Mouse (Mus musculus) heart, embryonic 11.5 days (tissue): ENCODE measurements around the gene Krtap26-1. TPM values are rescaled to one million over a fixed set of nuclear protein-coding genes. Genes with fewer than 3 reads are reported as not detected.

Source experiments
- ATAC-seq: fragments of 200-750 bp; cut with Nextera tagmentation; replicated peaks from 2 replicates; pipeline ENCODE4 v1.8.0; 2017; ENCODE audit warnings: moderate library complexity; ENCODE audit not compliant: insufficient number of reproducible peaks, low FRiP score, low TSS enrichment
- H3K27ac ChIP-seq: fragments of 300-500 bp; sonication (generic); 2 replicates; pipeline ENCODE4 v1.5.1; 2014; ENCODE audit warnings: mild to moderate bottlenecking, low read depth, low read length
- H3K27me3 ChIP-seq: fragments of 300-500 bp; sonication (generic); 2 replicates; pipeline ENCODE4 v1.6.1; 2014; ENCODE audit warnings: mild to moderate bottlenecking, low read length, mixed read lengths; ENCODE audit not compliant: control insufficient read depth, insufficient read depth
- H3K36me3 ChIP-seq: fragments of 300-500 bp; sonication (generic); 2 replicates; pipeline ENCODE4 v1.6.1; 2014; ENCODE audit warnings: mild to moderate bottlenecking, low read length, moderate library complexity, mixed read lengths; ENCODE audit not compliant: control insufficient read depth, insufficient read depth
- H3K4me1 ChIP-seq: fragments of 300-500 bp; sonication (generic); 2 replicates; pipeline ENCODE4 v1.6.1; 2014; ENCODE audit warnings: low read length; ENCODE audit not compliant: control insufficient read depth, insufficient read depth
- H3K4me2 ChIP-seq: fragments of 300-500 bp; sonication (generic); 2 replicates; pipeline ENCODE4 v1.6.1; 2014; ENCODE audit warnings: mild to moderate bottlenecking, moderate library complexity
- H3K4me3 ChIP-seq: fragments of 300-500 bp; sonication (generic); 2 replicates; pipeline ENCODE4 v1.5.1; 2014; ENCODE audit warnings: low read depth, low read length
- H3K9ac ChIP-seq: fragments of 300-500 bp; sonication (generic); 2 replicates; pipeline ENCODE4 v1.6.1; 2014; ENCODE audit warnings: mild to moderate bottlenecking, low read depth, low read length, moderate library complexity
- H3K9me3 ChIP-seq: fragments of 300-500 bp; sonication (generic); replicated peaks from 2 replicates; pipeline ENCODE4 v1.6.1; 2016; ENCODE audit warnings: low read length; ENCODE audit not compliant: control insufficient read depth
- WGBS: fragments of 180-500 bp; shearing (Covaris S2); extraction: QIAGEN DNeasy Blood & Tissue Kit; methylation state at CpG from one replicate; pipeline ENCODE4 v1.1.7; 2014; ENCODE audit not compliant: insufficient replicate concordance; 5-methylcytosine and 5-hydroxymethylcytosine counted together
- polyA plus RNA-seq: library from polyadenylated mRNA; unstranded; fragments of >200 nt; fragmentation: Nextera tagmentation; extraction: Ambion mirVana; gene quantifications from 2 replicates; pipeline ENCODE4 v1.2.1, GENCODE M21; 2014

Gene Krtap26-1
- polyA plus RNA-seq = not detected in 2 replicates

- Histone ChIP-seq H3K4me1 (no peaks in the 10 kb centered on the region), H3K4me2 (no peak within 1 kb of the TSS), H3K4me3 (no peak within 1 kb of the TSS), H3K9me3 (no peaks in the 10 kb centered on the region), H3K9ac (no peak within 1 kb of the TSS), H3K36me3 (no peaks in the 10 kb centered on the region), H3K27ac (no peak within 1 kb of the TSS), H3K27me3 (no peaks in the 10 kb centered on the region)
- no peak for ATAC-seq
- WGBS = 82% methylated on average over 10 of the region's 10 CpGs
These were observed at the start of gene Krtap26-1 for GRCm38 (mm10) chr16:88647358-88647846. Gene Krtap26-1, minus strand, starts transcription at chr16:88647796.

DNA sequence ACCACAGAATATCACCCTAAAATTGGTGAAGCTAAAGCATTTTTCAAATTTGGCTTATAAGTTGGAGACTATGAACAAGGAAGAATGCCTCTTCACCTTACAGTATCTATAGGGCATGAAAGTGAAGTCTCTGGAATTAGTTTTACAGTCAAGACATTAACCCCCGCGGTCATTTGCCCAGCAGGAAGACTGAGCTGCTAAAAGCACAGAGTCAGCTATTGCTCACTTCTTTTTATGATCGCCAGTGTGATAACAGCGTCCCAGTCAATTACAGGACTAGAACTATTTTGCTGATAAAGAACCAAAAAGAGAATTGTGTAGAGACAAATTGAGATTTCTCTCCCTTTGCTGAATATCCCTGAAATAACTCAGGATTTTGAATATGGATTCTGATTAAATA is 48.7 kb upstream of the Krtap26-1 start:
- no peak overlapping the region for H3K9ac ChIP-seq
- no peaks in the 10 kb centered on the region for H3K9me3 ChIP-seq
- H3K36me3 ChIP-seq = no peaks in the 10 kb centered on the region
- H3K4me1 ChIP-seq = no peaks in the 10 kb centered on the region
- H3K27me3 ChIP-seq = no peaks in the 10 kb centered on the region
- WGBS = 64% methylated on average over 4 of the region's 4 CpGs
- H3K4me3 ChIP-seq = no peak overlapping the region
- ATAC-seq = no peak
- H3K4me2 ChIP-seq = no peak overlapping the region
- no peak overlapping the region for H3K27ac ChIP-seq

- no peaks in the 10 kb centered on the region for H3K36me3 ChIP-seq
These were observed 33.7 kb upstream of the Krtap26-1 start for GRCm38 (mm10) chr16:88681282-88681681.

DNA sequence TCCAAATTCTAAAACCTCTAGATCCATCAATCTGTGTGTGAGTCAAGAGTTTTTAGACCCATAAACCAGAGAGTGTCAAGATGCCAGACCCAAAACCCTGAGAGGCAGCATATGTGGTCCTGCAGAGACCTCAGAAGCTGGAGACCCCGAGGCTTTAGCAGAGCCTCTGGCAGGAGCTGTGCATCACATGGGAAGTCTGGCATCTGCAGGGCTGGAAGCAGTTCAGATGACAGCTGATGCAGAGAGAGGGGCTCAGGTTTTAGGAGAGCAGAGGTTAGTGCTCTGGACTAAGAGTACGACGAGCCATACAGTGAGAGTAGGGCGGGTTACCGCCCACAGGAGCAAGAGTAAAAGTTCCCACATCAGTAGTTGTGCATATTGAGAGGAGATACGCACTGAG is 31.5 kb upstream of the Krtap26-1 start:
- Histone ChIP-seq H3K4me1 (no peaks in the 10 kb centered on the region), H3K27ac (no peak overlapping the region), H3K27me3 (no peaks in the 10 kb centered on the region), H3K9me3 (no peaks in the 10 kb centered on the region), H3K9ac (no peak overlapping the region), H3K36me3 (no peaks in the 10 kb centered on the region), H3K4me2 (no peak overlapping the region), H3K4me3 (no peak overlapping the region)
- WGBS = 75% methylated on average over 6 of the region's 6 CpGs
- no peak for ATAC-seq

More at GRCm38 (mm10) chr16:88681282-88681681, 33.7 kb upstream of the Krtap26-1 start:
- 52% methylated on average over 2 of the region's 2 CpGs for WGBS
- H3K4me3 ChIP-seq = no peak overlapping the region
- H3K9ac ChIP-seq = no peak overlapping the region
- H3K4me1 ChIP-seq = no peaks in the 10 kb centered on the region
- no peak for ATAC-seq
- H3K9me3 ChIP-seq = no peaks in the 10 kb centered on the region
- no peak overlapping the region for H3K4me2 ChIP-seq
- no peak overlapping the region for H3K27ac ChIP-seq
- no peaks in the 10 kb centered on the region for H3K27me3 ChIP-seq

DNA sequence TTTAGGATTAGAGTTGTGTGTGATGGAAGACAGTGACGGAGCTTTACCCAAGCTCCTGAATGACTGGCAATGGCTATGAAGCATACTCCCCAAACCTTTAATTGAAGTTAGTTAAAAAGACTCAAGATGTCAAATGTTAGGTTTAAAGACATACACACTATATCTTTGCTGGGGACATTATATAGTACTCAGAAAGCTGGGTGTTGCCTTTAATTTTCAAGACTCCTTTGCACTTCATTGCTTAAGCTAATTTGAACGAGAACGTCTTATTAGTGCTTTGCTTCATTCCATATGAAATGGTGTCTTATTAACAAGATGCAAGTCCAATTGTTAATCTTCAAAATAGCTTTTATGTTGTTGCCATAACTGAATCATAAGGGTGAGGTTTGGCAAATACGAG is 24.0 kb upstream of the Krtap26-1 start, which contains the start of gene Krtap27-1:
Gene Krtap27-1 (minus strand): TSS at position 101 of the 400 bp plus-strand sequence.
- H3K4me3 ChIP-seq = no peak within 1 kb of the TSS
- WGBS = 83% methylated on average over 4 of the region's 4 CpGs
- no peaks in the 10 kb centered on the region for H3K27me3 ChIP-seq
- H3K36me3 ChIP-seq = no peaks in the 10 kb centered on the region
- H3K4me2 ChIP-seq = no peak within 1 kb of the TSS
- ATAC-seq = no peak
- no peak within 1 kb of the TSS for H3K27ac ChIP-seq
- H3K9ac ChIP-seq = no peak within 1 kb of the TSS
- no peaks in the 10 kb centered on the region for H3K4me1 ChIP-seq
- H3K9me3 ChIP-seq = no peaks in the 10 kb centered on the region

DNA sequence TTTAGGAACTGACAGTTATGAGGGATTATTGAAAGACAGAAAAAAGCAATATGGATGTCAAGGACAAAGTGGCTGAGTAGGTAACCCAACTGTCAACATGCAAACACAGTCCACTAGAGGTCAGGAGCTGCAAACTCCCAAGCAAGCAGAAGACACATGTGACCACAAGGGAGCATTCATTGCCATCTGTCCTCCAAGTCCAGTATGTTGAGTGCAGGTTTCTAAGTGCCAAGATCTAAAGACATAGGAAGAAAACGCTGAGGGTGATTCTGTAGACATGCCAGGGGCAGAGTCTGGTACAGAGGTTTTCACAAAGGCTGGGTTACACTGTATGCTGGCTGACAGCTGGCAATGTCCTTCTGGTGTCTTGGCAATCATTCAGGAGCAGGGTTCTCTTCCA is 9.8 kb upstream of the Krtap26-1 start:
- 60% methylated on average over 1 of the region's 1 CpGs for WGBS
- H3K9me3 ChIP-seq = no peaks in the 10 kb centered on the region
- no peak overlapping the region for H3K27ac ChIP-seq
- H3K27me3 ChIP-seq = no peaks in the 10 kb centered on the region
- H3K9ac ChIP-seq = no peak overlapping the region
- H3K4me3 ChIP-seq = no peak overlapping the region
- H3K36me3 ChIP-seq = no peaks in the 10 kb centered on the region
- H3K4me2 ChIP-seq = no peak overlapping the region
- no peak for ATAC-seq
- H3K4me1 ChIP-seq = no peaks in the 10 kb centered on the region

DNA sequence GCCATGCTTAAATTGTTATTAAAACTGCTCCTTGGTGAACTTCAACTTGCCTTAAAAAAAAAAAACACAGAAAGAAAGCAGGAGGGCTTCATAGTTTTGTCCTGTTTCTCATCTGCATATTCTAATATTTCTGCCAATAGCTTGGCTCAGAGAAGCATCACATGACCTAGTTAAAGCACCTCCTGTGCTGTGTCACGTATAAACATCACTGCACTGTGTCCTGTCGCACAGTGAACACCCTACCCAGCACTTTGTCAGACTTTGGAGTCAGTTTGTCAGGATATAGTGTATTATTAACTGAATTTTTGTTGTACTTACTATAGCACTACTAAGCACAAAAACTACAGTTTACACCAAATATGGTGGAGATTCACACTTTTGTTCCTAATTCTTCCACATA is 4.4 kb upstream of the Krtap26-1 start:
- WGBS = 63% methylated on average over 2 of the region's 2 CpGs
- no peak overlapping the region for H3K9ac ChIP-seq
- H3K4me3 ChIP-seq = no peak overlapping the region
- H3K4me2 ChIP-seq = no peak overlapping the region
- no peaks in the 10 kb centered on the region for H3K9me3 ChIP-seq
- H3K4me1 ChIP-seq = no peaks in the 10 kb centered on the region
- no peak overlapping the region for H3K27ac ChIP-seq
- H3K27me3 ChIP-seq = no peaks in the 10 kb centered on the region
- H3K36me3 ChIP-seq = no peaks in the 10 kb centered on the region
- ATAC-seq = no peak

GRCm38 (mm10) chr16:88651082-88651481 is 3.5 kb upstream of the Krtap26-1 start:
- Histone ChIP-seq H3K4me2 (no peak overlapping the region), H3K4me3 (no peak overlapping the region), H3K9ac (no peak overlapping the region), H3K4me1 (no peaks in the 10 kb centered on the region), H3K27ac (no peak overlapping the region), H3K9me3 (no peaks in the 10 kb centered on the region), H3K36me3 (no peaks in the 10 kb centered on the region), H3K27me3 (no peaks in the 10 kb centered on the region)
- ATAC-seq = no peak
- 70% methylated on average over 1 of the region's 1 CpGs for WGBS

GRCm38 (mm10) chr16:88646366-88647111 is 1.1 kb downstream of the Krtap26-1 start:
- WGBS = 80% methylated on average over 8 of the region's 8 CpGs
- ATAC-seq = no peak
- Histone ChIP-seq H3K9ac (no peak overlapping the region), H3K27ac (no peak overlapping the region), H3K4me2 (no peak overlapping the region), H3K36me3 (no peaks in the 10 kb centered on the region), H3K4me1 (no peaks in the 10 kb centered on the region), H3K9me3 (no peaks in the 10 kb centered on the region), H3K27me3 (no peaks in the 10 kb centered on the region), H3K4me3 (no peak overlapping the region)
